Mouse (Mus musculus): ENCODE data around the gene Socs3. TPM values are rescaled to one million over a fixed set of nuclear protein-coding genes. Genes with fewer than 3 reads are reported as not detected.

Socs3 gene
- polyA plus RNA-seq, 1 experiment from 2014 or later: 15.8 TPM

DNA sequence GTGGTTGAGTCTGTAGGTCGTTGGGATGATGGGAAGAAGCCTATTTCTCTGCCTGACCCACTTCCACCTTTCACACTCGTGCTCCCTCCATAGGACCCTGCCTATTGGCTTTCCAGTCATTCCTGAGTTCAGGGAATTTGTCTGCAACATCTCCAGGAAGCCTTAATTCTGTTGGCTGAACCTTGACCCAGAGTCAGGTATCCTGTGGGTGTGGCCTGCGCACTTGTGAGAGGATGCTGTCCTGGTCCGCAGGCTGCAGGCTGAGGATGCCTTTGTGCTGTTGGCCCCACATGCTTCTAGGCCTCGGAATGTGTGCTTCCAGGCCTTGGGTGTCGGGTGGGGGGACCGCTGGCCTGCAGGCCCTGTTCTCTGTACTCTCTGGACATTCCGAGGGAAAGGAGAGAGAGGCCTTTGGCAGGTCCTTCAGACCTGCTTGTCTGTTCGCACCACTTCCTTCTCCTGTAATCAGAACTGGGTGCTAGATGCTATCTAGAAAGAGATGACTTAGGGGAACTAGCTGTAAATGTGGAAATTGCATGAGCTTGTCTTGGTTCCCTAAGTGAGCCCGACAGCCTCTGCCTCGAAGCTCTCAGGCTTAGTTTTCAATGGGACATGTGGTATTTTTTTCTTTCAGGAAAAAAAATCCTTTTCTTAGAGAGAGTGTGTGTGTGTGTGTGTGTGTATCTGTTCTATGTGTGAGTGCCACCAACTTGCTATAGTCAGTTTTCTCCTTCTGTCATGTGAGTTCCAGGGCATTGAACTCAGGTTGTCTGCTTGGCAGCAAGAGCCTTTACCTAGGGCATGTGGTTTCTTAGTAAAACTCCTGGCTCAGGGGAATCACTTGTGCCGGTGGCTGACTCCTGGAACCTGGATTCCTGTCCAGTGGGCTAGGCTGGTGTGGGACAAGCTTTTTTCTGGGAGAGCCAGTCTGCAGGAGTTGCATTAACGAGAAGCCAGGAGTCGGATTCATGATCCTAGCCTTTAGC, 23.6 kb upstream of the Socs3 start:
- peak overlapping the region; percentile 55 for H3K9ac ChIP-seq
- 61% methylated on average over 14 of the region's 14 CpGs for WGBS

DNA sequence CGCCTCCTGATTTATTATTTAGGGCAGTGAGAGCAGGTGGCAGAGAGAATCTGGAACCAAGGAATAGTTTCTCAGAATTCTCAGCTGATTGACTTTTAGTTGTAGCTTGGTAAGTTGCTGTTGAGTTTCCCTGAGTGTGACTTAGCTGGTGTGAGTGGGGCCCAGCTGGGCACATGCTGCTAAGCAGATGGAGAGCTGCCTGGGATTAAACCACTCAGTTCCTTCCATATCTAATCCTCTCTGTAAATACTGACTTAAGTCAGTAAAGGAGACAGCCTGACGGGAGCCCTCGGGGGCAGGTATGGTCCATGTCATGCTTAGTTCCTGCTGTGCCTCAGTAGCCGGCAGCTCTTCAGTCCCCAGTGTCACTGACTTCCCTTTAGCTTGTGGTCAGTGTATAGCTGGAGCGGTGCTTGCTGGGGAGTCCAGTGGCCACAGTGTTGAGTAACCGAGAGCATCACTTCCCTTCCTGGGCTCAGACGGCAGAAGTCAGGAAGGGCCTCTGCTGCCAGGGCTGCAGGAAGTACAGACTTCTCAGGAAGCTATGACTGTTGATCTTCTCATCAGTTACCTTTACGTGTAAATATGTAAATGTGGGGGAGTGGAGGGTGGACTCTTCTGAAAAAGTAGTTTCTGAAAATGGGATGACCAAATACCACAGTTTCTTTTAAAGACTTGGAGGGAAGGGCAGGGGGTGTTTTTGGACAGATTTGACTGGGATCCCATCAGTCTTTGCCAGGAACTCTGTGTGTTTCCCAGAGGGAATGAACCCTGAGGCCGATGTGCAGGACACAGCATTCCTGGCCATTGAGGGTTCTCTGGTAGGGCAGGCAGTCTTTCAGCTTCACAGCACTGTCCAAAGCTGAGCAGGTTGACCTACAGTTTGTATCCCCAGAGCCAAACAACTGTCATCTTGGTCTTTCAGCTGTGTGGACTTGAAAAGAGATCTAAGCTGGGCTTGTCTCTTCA, 21.9 kb upstream of the Socs3 start:
- Histone ChIP-seq H3K9me3 (no peaks in the 10 kb centered on the region), H3K27ac (no peak overlapping the region), H3K9ac (0 out of 2 replicates have a peak overlapping the region, but pooled peaks have one; percentile 35), H3K4me1 (peaks cover 73% of the 10 kb centered on the region), H3K36me3 (no peaks in the 10 kb centered on the region), H3K27me3 (no peaks in the 10 kb centered on the region), H3K4me3 (no peak overlapping the region), H3K4me2 (replicated peaks) (no peak overlapping the region)
- WGBS: 72% methylated on average over 9 of the region's 9 CpGs
- ATAC-seq (ENCODE audit: low FRiP score, low read depth): no peak

More for the DNA sequence above, 23.6 kb upstream of the Socs3 start:
- Histone ChIP-seq H3K4me3 (no peak overlapping the region), H3K9me3 (no peaks in the 10 kb centered on the region), H3K27ac (peak overlapping the region; percentile 83), H3K36me3 (peaks cover 8% of the 10 kb centered on the region), H3K27me3 (no peaks in the 10 kb centered on the region), H3K4me2 (replicated peaks) (peak overlapping the region; percentile 37), H3K4me1 (peaks cover 62% of the 10 kb centered on the region)
- ATAC-seq (ENCODE audit: low FRiP score, low read depth): no peak

DNA sequence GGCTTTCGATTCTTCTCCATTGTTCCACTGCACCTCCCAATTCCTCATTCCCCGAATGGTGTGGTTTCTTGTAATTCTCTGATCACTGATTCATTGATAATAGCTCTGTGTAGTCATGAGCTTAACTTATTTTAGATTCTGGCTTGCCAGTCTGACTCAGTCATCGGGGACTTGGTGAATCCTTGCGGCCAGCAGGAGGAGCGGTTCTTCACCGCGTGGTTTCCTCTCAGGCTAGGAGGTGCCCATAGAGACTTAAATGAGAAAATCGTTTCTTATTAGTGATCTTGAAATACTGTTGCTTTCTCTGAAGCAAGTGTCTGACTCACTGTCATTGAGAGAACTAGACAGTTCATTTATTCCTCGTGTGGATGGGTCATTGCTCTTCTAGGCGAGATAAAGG, 20.1 kb upstream of the Socs3 start:
- H3K27ac ChIP-seq: no peak overlapping the region
- H3K9me3 ChIP-seq: no peaks in the 10 kb centered on the region
- H3K4me1 ChIP-seq: peaks cover 61% of the 10 kb centered on the region
- no peaks in the 10 kb centered on the region for H3K36me3 ChIP-seq
- H3K9ac ChIP-seq: no peak overlapping the region
- H3K4me3 ChIP-seq: no peak overlapping the region
- H3K27me3 ChIP-seq: no peaks in the 10 kb centered on the region
- ATAC-seq (ENCODE audit: low FRiP score, low read depth): no peak
- H3K4me2 ChIP-seq (replicated peaks): no peak overlapping the region
- 60% methylated on average over 10 of the region's 10 CpGs for whole genome bisulfite sequencing

DNA sequence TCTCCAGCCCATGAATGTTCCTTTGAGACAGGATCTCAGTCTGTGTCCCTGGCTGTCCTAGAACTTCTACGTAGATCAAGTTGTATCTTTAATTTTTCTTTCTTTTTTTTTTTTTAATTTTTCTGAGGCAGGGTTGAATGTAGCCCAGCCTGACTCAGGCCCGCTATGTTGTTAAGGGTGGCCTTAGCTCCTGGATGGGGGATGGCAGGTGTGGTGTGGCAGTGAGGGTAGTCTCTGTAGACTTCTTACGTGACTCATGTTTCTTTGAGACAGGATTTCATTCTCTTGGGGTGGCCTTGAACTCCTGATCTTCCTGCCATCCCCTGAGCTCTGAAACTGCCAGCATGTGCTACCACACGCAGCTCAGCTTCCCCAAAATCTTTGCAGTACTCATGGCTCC, 19.4 kb upstream of the Socs3 start:
- Histone ChIP-seq H3K9me3 (no peaks in the 10 kb centered on the region), H3K27ac (no peak overlapping the region), H3K36me3 (no peaks in the 10 kb centered on the region), H3K9ac (0 out of 2 replicates have a peak overlapping the region, but pooled peaks have one; percentile 4), H3K4me2 (replicated peaks) (no peak overlapping the region), H3K4me3 (no peak overlapping the region), H3K4me1 (peaks cover 54% of the 10 kb centered on the region), H3K27me3 (no peaks in the 10 kb centered on the region)
- WGBS: 90% methylated on average over 4 of the region's 4 CpGs
- ATAC-seq (ENCODE audit: low FRiP score, low read depth): no peak

DNA sequence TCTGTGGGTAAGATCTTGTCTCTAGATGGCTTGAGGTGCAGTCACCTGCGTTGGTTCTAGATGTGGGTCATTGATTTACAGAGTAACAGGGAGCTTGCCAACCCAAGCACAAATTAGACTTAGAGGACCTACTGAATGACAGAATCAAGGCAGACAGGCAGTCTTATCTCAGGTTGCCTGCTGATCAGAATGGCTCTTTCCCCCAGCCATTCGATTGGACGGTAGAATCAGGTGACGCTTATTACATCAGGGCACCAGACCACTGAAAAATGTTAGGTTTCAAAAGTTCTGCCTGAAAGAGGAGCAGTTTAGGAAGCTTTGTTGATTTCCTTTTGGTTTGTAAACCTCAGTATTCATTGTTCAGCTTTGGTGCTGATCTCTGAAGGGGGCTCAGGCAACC, 18.1 kb upstream of the Socs3 start:
- no peaks in the 10 kb centered on the region for H3K36me3 ChIP-seq
- peak overlapping the region; percentile 95 for H3K9ac ChIP-seq

DNA sequence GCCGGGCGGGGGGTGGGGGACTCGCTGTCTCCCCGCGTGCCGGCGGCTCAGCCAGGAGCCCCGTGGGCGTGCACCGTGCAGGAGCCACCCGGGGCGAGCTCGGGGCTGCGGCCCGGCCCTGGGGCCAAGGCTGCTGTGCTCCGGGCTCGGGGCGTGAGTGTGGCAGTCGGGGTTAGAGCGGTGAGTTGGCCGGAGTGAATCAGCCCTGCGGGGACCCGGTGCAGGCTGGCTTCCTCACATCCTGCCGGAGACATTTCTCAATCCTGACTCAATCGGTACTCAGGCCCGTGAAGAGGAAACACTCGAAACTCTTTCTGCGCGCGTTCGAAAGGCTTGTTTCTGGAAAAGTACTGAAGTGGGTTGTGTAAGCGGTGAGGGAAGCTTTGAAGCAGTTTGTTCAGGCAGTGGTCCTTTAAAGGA, 17.2 kb upstream of the Socs3 start:
- peak overlapping the region; percentile 95 for H3K9ac ChIP-seq
- no peaks in the 10 kb centered on the region for H3K36me3 ChIP-seq
- H3K4me1 ChIP-seq: peaks cover 35% of the 10 kb centered on the region
- no peaks in the 10 kb centered on the region for H3K9me3 ChIP-seq
- ATAC-seq (ENCODE audit: low FRiP score, low read depth): peak; percentile 73; the same call in 1 of the 2 replicates
- peak overlapping the region; percentile 91 for H3K4me2 ChIP-seq (replicated peaks)
- peak overlapping the region; percentile 100 for H3K4me3 ChIP-seq
- whole genome bisulfite sequencing: under 1% methylated on average over 28 of the region's 32 CpGs
- peaks cover 4% of the 10 kb centered on the region; the same call in 1 of the 2 replicates for H3K27me3 ChIP-seq
- no peak overlapping the region for H3K27ac ChIP-seq

More for the DNA sequence above, 18.1 kb upstream of the Socs3 start:
- 67% methylated on average over 4 of the region's 4 CpGs for WGBS
- peak overlapping the region; percentile 91 for H3K4me2 ChIP-seq (replicated peaks)
- peaks cover 41% of the 10 kb centered on the region for H3K4me1 ChIP-seq
- H3K4me3 ChIP-seq: peak overlapping the region; percentile 100
- H3K27ac ChIP-seq: no peak overlapping the region
- no peaks in the 10 kb centered on the region for H3K27me3 ChIP-seq
- ATAC-seq (ENCODE audit: low FRiP score, low read depth): no peak
- no peaks in the 10 kb centered on the region for H3K9me3 ChIP-seq

DNA sequence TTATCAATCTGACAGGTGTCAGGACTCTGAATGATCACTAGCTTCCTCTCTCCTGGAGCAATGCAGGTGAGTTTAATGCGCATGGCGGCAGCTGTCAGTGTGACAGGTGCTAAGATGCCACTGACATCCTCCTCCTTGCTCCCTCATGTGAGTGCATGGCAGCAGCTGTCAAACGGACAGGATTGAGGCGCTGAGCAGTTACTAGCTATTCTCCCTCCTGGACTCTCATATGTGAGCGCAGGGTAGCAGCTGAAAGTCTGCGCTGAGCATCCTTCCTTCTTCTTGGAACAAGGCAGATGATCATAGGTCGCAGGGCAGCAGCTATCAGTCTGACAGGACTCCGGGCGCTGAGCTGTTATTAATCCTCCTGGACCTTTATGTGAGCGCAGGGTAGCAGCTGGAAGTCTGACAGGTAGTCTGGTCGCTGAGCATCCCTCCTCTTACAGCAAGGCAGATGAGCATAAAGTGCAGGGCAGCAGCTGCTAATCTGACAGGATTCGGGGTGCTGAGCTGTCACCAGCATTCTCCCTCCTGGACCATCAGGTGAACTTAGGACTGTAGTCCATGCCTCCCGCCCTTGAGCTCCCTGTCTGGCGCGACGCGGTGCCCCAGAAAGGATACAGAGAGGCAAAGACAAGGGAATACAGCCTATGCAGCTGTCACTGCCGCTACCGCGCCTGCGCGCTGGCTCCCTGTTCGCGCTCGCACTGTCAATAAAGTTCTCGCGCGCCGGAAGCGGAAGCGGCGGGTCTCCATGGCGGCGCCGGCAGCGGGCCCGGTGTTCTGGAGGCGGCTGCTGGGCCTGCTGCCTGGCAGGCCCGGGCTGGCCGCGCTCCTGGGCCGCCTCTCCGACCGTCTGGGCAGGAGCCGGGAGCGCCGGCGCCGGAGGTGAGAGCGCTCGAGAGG, 16.5 kb upstream of the Socs3 start, which contains the start of gene Pgs1:
Pgs1 (plus strand) TSS at position 167 of the 906 bp plus-strand sequence.
- Histone ChIP-seq H3K36me3 (no peaks in the 10 kb centered on the region), H3K27me3 (peaks cover 4% of the 10 kb centered on the region; the same call in 1 of the 2 replicates), H3K4me1 (peaks cover 30% of the 10 kb centered on the region), H3K4me2 (replicated peaks) (peak within 1 kb of the TSS; percentile 91), H3K27ac (no peak within 1 kb of the TSS), H3K9ac (peak within 1 kb of the TSS; percentile 95), H3K9me3 (no peaks in the 10 kb centered on the region), H3K4me3 (peak within 1 kb of the TSS; percentile 100)
- peak; percentile 90 for ATAC-seq (ENCODE audit: low FRiP score, low read depth)
- 6% methylated on average over 48 of the region's 51 CpGs for WGBS

DNA sequence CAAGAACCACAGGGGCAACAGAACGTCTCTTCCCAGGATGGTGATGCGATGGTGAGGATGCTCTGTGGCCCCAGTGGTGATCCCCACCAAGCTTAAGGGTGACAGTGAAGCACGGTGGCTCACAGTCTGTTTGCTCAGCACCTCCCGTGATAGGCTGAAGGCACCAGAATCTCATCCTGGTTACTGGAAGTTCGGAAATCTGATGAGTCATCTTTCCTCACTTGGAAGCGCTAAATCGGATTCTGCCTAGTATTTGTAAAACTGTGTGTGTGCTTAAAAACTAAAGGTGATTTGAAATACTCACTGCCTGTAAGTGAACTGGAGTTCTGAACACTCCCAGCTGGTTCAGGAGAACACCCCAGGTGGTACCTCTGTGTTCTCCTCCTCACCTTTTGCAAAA, 13.9 kb upstream of the Socs3 start:
- peaks cover 4% of the 10 kb centered on the region; the same call in 1 of the 2 replicates for H3K27me3 ChIP-seq
- no peaks in the 10 kb centered on the region for H3K9me3 ChIP-seq
- H3K4me1 ChIP-seq: peaks cover 19% of the 10 kb centered on the region
- no peaks in the 10 kb centered on the region for H3K36me3 ChIP-seq
- no peak overlapping the region for H3K9ac ChIP-seq
- whole genome bisulfite sequencing: 68% methylated on average over 7 of the region's 7 CpGs
- no peak overlapping the region for H3K27ac ChIP-seq
- no peak overlapping the region for H3K4me2 ChIP-seq (replicated peaks)
- no peak overlapping the region for H3K4me3 ChIP-seq
- ATAC-seq (ENCODE audit: low FRiP score, low read depth): no peak

DNA sequence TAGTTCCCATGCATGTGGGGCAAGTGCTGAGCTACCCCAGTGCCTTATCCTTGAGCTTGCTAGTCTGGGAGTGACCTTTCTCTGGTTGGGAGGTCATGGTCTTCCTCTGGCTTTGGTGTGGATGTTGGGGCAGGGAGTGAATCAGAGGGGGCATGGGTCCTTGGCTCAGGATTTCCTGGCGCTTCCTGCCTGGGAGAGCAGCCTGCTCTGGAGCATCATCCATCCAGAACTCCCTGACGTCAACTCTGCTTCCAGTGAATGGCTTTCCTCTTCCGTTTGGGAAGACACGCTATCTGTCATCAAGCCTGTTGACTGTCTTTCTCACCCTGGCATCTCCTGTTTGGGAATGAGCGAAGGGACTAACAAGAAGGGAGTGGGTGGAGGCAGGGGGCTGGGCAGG, 12.6 kb upstream of the Socs3 start:
- no peak overlapping the region for H3K9ac ChIP-seq
- no peak overlapping the region for H3K4me2 ChIP-seq (replicated peaks)
- H3K36me3 ChIP-seq: no peaks in the 10 kb centered on the region
- H3K27me3 ChIP-seq: peaks cover 4% of the 10 kb centered on the region; the same call in 1 of the 2 replicates
- no peak for ATAC-seq (ENCODE audit: low FRiP score, low read depth)
- no peak overlapping the region for H3K27ac ChIP-seq
- no peak overlapping the region for H3K4me3 ChIP-seq
- H3K9me3 ChIP-seq: no peaks in the 10 kb centered on the region
- 81% methylated on average over 5 of the region's 5 CpGs for WGBS
- peaks cover 7% of the 10 kb centered on the region for H3K4me1 ChIP-seq

DNA sequence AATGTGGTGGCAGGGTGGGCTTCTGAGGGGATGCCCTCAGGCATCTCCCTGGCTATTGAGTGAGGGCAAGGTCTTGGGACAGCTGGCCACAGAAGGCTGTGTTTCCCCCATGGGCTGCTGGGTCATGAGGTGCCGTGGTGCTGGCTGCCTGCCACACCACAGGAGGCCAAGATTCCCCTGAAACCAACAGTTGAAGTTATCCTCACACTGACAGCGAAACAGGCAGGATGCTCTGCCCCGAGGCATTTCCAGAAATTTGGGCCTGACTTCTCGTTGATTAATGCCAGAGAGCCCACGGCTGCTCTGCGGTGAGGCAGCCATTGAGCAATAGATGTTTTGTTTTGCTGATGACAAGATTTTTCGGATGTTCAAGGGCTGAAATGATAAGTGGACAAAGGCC, 9.5 kb upstream of the Socs3 start:
- H3K9me3 ChIP-seq: no peaks in the 10 kb centered on the region
- no peak overlapping the region for H3K4me2 ChIP-seq (replicated peaks)
- H3K4me1 ChIP-seq: peaks cover 21% of the 10 kb centered on the region
- no peak overlapping the region for H3K4me3 ChIP-seq
- no peaks in the 10 kb centered on the region for H3K36me3 ChIP-seq
- H3K27ac ChIP-seq: no peak overlapping the region
- H3K27me3 ChIP-seq: peaks cover 9% of the 10 kb centered on the region; the same call in 1 of the 2 replicates
- no peak overlapping the region for H3K9ac ChIP-seq
- WGBS: 70% methylated on average over 7 of the region's 7 CpGs
- ATAC-seq (ENCODE audit: low FRiP score, low read depth): no peak

All from limb, embryonic 13.5 days (tissue).